Mouse (Mus musculus) myocyte (in vitro differentiated cells): ENCODE data around the gene Tmem207. TPM values are rescaled to one million over a fixed set of nuclear protein-coding genes. Genes with fewer than 3 reads are reported as not detected.

Experiments used
- H3K27me3 ChIP-seq: one replicate; pipeline ENCODE4 v1.6.1; 2011; ENCODE audit not compliant: control insufficient read depth, insufficient read depth, insufficient read length
- H3K36me3 ChIP-seq: one replicate; pipeline ENCODE4 v1.6.1; 2011; ENCODE audit not compliant: control insufficient read depth, insufficient read depth
- H3K4me2 ChIP-seq: one replicate; pipeline ENCODE4 v1.6.1; 2011; ENCODE audit warnings: low read depth, control low read depth
- H3K4me3 ChIP-seq: one replicate; pipeline ENCODE4 v1.5.1; 2011; ENCODE audit warnings: mild to moderate bottlenecking, control low read depth, moderate library complexity
- H3K79me2 ChIP-seq: one replicate; pipeline ENCODE4 v1.6.1; 2011; ENCODE audit not compliant: control insufficient read depth, insufficient read depth
- H3ac ChIP-seq: one replicate; pipeline ENCODE4 v1.6.1; 2011; ENCODE audit not compliant: control insufficient read depth, insufficient read length
- CEBPB ChIP-seq: IDR thresholded peaks from 2 replicates; pipeline ENCODE4 v1.6.1; 2011; ENCODE audit warnings: mild to moderate bottlenecking, moderate library complexity; ENCODE audit not compliant: poor library complexity, insufficient read depth, severe bottlenecking
- E2F4 ChIP-seq: IDR thresholded peaks from one replicate; pipeline ENCODE4 v1.6.1; 2011; ENCODE audit warnings: mild to moderate bottlenecking, control low read depth, moderate library complexity; ENCODE audit not compliant: insufficient read depth
- MAX ChIP-seq: IDR thresholded peaks from one replicate; pipeline ENCODE4 v1.6.1; 2011; ENCODE audit warnings: low read depth, mild to moderate bottlenecking, control low read depth
- MYOD1 ChIP-seq, 3 experiments: IDR thresholded peaks; one replicate each; pipeline ENCODE4 v1.6.1; 2011; ENCODE audit warnings: control low read depth in 2 of 3, low read depth in 2 of 3, mild to moderate bottlenecking in 2 of 3, moderate library complexity in 1 of 3; ENCODE audit not compliant: insufficient read length in 2 of 3, control insufficient read depth in 1 of 3
- MYOG ChIP-seq, 3 experiments: IDR thresholded peaks; one replicate each; pipeline ENCODE4 v1.6.1; 2011; ENCODE audit warnings: control low read depth in 2 of 3, low read depth in 2 of 3, mild to moderate bottlenecking in 2 of 3; ENCODE audit not compliant: insufficient read length in 2 of 3, control insufficient read depth in 1 of 3, insufficient read depth in 1 of 3
- POLR2A ChIP-seq: IDR thresholded peaks from one replicate; pipeline ENCODE4 v1.6.1; 2011; ENCODE audit warnings: low read depth, mild to moderate bottlenecking, control low read depth, moderate library complexity; ENCODE audit not compliant: insufficient read length
- POLR2AphosphoS2 ChIP-seq: IDR thresholded peaks from one replicate; pipeline ENCODE4 v1.6.1; 2011; ENCODE audit warnings: low read depth, control low read depth; ENCODE audit not compliant: insufficient read length
- REST ChIP-seq: IDR thresholded peaks from one replicate; pipeline ENCODE4 v1.6.1; 2011; ENCODE audit warnings: mild to moderate bottlenecking, control low read depth, moderate library complexity; ENCODE audit not compliant: insufficient read depth, insufficient read length
- SRF ChIP-seq: IDR thresholded peaks from one replicate; pipeline ENCODE4 v1.6.1; 2011; ENCODE audit warnings: low read depth; ENCODE audit not compliant: control insufficient read depth, insufficient read length
- TCF12 ChIP-seq: IDR thresholded peaks from one replicate; pipeline ENCODE4 v1.6.1; 2011; ENCODE audit warnings: mild to moderate bottlenecking, control low read depth; ENCODE audit not compliant: poor library complexity, insufficient read depth, severe bottlenecking
- TCF3 ChIP-seq: IDR thresholded peaks from one replicate; pipeline ENCODE4 v1.6.1; 2011; ENCODE audit warnings: low read depth, control low read depth; ENCODE audit not compliant: insufficient read length
- USF1 ChIP-seq: IDR thresholded peaks from one replicate; pipeline ENCODE4 v1.6.1; 2011; ENCODE audit warnings: low read depth, mild to moderate bottlenecking, control low read depth, moderate library complexity
- polyA plus RNA-seq: library from polyadenylated mRNA; unstranded; fragments of >200 nt; fragmentation: generic; extraction: Trizol; gene quantifications from one replicate; pipeline ENCODE4 v1.2.1, GENCODE M21; 2012; ENCODE audit warnings: missing spikeins

Tmem207 gene
- not detected for polyA plus RNA-seq

DNA sequence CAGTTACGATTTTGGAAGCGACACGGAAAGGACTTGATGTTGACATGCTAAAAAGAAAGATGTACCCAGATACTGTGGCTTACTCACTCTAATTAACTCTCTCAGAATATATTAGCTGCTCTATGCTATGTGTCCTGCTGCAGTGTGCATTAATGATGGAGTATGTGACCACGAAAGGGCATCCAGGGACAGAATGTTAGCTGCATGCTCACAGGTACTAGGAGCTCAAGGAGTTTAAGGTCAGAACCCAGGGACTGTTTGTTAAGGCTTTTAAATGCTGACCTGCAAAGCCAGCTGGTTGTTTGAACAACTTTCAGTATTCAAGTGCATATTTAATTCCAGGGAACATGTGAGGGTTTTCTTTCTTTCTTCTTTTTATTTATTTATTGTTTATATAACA, at the start of gene Tmem207:
Tmem207 (minus strand) TSS at position 101 of the 400 bp plus-strand sequence.
- H3ac ChIP-seq, result no peak within 1 kb of the TSS
- no peak within 1 kb of the TSS for H3K4me2 ChIP-seq
- H3K79me2 ChIP-seq, result no peaks in the 10 kb centered on the region
- no peaks in the 10 kb centered on the region for H3K27me3 ChIP-seq
- no peak within 1 kb of the TSS for H3K4me3 ChIP-seq
- no peaks in the 10 kb centered on the region for H3K36me3 ChIP-seq
- no peak for TF ChIP-seq E2F4
- no peak for TF ChIP-seq POLR2AphosphoS2
- TF ChIP-seq REST, result no peak
- no peak for TF ChIP-seq MAX
- no peak for TF ChIP-seq MYOD1 (IDR thresholded peaks at IDR 0.05; ENCODE audit: control insufficient read depth in 1 of 3, insufficient read length in 2 of 3, low read depth in 2 of 3)
- no peak for TF ChIP-seq SRF
- no peak for TF ChIP-seq TCF12
- TF ChIP-seq CEBPB, result no peak
- TF ChIP-seq TCF3, result no peak
- TF ChIP-seq POLR2A, result no peak
- no peak for TF ChIP-seq MYOG (IDR thresholded peaks at IDR 0.05; ENCODE audit: control insufficient read depth in 1 of 3, insufficient read depth in 1 of 3, insufficient read length in 2 of 3, low read depth in 2 of 3)

DNA sequence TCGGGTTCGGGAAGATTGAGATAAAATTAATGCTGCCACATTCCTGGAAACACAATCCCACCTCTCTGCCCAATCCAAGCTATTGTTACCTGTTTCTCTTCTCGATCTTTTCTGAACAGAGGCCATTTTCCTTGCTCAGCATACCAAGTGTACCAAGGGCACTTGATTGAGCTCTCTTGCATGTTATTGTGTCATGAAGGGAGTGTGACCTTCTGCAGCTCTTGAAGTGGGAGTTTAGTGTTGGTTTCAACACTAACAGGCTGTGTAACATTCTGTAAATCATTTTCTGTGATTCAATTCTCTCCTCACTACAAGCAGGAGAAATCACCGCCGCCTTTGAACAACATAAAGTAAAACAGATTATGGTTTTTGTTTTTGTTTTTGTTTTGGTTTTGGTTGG, 47.6 kb upstream of the Tmem207 start:
- H3K4me3 ChIP-seq, result no peak overlapping the region
- H3K4me2 ChIP-seq, result no peak overlapping the region
- H3ac ChIP-seq, result no peak overlapping the region
- no peaks in the 10 kb centered on the region for H3K27me3 ChIP-seq
- TF ChIP-seq USF1 (no peak), MYOD1 (IDR thresholded peaks at IDR 0.05; ENCODE audit: control insufficient read depth in 1 of 3, insufficient read length in 2 of 3, low read depth in 2 of 3) (no peak), E2F4 (no peak), CEBPB (no peak), POLR2A (no peak), TCF12 (no peak), MYOG (IDR thresholded peaks at IDR 0.05; ENCODE audit: control insufficient read depth in 1 of 3, insufficient read depth in 1 of 3, insufficient read length in 2 of 3, low read depth in 2 of 3) (no peak), POLR2AphosphoS2 (no peak), TCF3 (no peak), REST (no peak), SRF (no peak), MAX (no peak)
- no peaks in the 10 kb centered on the region for H3K79me2 ChIP-seq
- no peaks in the 10 kb centered on the region for H3K36me3 ChIP-seq

DNA sequence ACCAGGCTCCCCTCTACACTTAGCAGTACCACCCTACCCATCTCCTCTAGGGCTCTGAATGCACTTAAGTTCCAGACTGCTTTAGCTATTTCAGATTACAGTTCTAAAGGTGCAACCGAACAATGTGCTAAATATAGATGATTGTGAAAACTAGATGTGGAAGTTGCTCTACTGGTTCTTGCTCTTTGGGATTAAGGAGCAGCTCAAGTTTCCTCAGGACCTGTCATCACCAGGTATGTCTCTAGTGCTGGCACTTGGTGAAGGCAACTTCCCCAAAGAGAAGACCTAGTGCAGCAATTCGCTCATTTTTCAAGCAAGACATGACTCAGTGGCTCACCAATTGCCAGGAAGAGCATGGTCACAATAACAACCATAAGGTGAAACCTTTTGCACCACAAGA, 45.3 kb upstream of the Tmem207 start:
- Histone ChIP-seq H3K4me2 (no peak overlapping the region), H3K4me3 (no peak overlapping the region), H3ac (no peak overlapping the region), H3K79me2 (no peaks in the 10 kb centered on the region), H3K36me3 (no peaks in the 10 kb centered on the region), H3K27me3 (no peaks in the 10 kb centered on the region)
- TF ChIP-seq TCF12 (no peak), TCF3 (no peak), MAX (no peak), USF1 (no peak), MYOD1 (IDR thresholded peaks at IDR 0.05; ENCODE audit: control insufficient read depth in 1 of 3, insufficient read length in 2 of 3, low read depth in 2 of 3) (no peak), POLR2AphosphoS2 (no peak), SRF (no peak), CEBPB (no peak), REST (no peak), E2F4 (no peak), MYOG (IDR thresholded peaks at IDR 0.05; ENCODE audit: control insufficient read depth in 1 of 3, insufficient read depth in 1 of 3, insufficient read length in 2 of 3, low read depth in 2 of 3) (no peak), POLR2A (no peak)

DNA sequence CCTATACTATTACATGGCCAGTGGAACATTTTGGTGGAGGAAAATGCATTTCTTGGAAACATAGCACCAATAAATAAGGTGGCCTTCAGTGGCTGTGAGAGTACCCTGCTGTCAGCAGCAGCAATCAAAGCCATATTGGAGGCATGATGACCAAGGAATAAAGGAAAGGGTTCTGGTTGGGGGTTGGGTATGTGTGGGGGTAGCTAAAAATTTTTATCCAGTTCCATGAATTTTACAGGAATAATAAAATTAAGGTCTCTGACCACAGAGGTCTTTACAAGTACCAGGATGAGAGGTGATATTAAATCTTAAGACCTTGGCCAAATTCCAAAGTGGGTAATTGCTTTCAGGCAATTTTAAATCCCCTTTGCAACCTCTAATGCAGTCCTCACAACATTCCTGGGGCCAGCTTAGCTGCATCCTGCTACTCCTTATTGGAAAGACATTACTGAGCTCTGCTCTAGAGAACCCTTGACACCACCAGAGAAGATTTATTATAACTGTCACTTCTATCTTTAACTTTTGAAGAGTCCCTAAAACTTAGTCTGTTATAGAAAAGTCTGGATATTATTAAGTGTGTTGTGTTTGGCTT, 42.9 kb upstream of the Tmem207 start:
- no peaks in the 10 kb centered on the region for H3K27me3 ChIP-seq
- no peak overlapping the region for H3ac ChIP-seq
- no peak overlapping the region for H3K4me3 ChIP-seq
- no peak overlapping the region for H3K4me2 ChIP-seq
- H3K79me2 ChIP-seq, result no peaks in the 10 kb centered on the region
- no peak for TF ChIP-seq E2F4
- no peaks in the 10 kb centered on the region for H3K36me3 ChIP-seq

DNA sequence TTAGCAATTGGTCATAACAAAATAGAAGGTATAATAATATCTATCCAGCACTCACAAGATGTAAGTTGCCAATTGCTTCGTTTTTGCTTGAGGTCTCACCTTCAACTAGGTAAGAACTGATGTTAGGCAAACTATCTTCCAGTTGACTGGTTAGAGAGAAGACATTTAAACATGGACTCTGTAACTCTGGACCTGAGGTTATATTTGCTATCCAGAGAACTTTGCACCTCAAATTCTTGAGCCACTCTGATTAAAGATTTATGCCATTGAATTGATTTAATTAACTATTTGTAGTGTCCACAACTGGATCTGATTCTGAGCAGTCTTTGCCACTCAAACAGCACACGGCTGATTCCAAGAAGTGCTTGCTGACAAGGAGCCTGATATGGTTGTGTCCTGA, 36.2 kb upstream of the Tmem207 start:
- TF ChIP-seq MAX (no peak), TCF12 (no peak), CEBPB (no peak), TCF3 (no peak), POLR2AphosphoS2 (no peak), REST (no peak), E2F4 (no peak), USF1 (no peak), MYOD1 (IDR thresholded peaks at IDR 0.05; ENCODE audit: control insufficient read depth in 1 of 3, insufficient read length in 2 of 3, low read depth in 2 of 3) (no peak), POLR2A (no peak), MYOG (IDR thresholded peaks at IDR 0.05; ENCODE audit: control insufficient read depth in 1 of 3, insufficient read depth in 1 of 3, insufficient read length in 2 of 3, low read depth in 2 of 3) (no peak), SRF (no peak)
- H3K4me2 ChIP-seq, result no peak overlapping the region
- no peak overlapping the region for H3K4me3 ChIP-seq
- no peaks in the 10 kb centered on the region for H3K36me3 ChIP-seq
- no peaks in the 10 kb centered on the region for H3K79me2 ChIP-seq
- H3K27me3 ChIP-seq, result no peaks in the 10 kb centered on the region
- no peak overlapping the region for H3ac ChIP-seq
